Mouse (Mus musculus) fat pad, adult 2 months (tissue): ENCODE data around the gene Lix1l.

Source experiments
- DNase-seq: peaks from one replicate; pipeline ENCODE4 v3.0.0-alpha.2; 2011; ENCODE audit warnings: low read depth, low spot score; ENCODE audit errors: extremely low read depth

Lix1l gene

DNA sequence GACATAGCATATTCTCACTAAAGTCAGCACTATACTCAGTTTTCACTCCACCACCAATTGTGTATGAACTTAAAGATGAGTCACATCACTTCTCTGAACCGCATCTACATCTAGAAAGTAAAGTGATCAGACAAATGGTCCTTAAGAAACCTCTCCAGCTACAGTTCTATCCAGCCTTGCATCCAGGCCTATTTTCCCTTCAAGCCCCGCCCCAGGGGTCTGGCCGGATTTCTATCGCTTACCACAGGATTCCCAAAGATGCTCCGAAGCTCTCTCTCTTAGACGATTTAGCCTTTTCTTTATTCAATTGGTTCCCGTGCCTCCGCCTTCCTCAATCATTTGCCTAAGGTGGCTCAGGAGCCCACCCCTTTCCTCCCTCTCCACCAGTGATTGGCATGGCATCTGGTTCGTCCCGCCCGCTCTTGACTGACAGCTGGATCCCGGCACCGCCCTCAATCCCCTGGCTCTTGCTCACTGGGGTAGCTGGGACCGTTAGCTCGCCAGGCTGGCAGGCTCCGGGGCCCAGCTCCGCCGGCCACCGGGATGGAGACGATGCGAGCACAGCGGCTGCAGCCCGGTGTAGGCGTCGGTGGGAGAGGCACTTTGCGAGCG, at the start of gene Lix1l:
Lix1l (plus strand) TSS at position 511 of the 612 bp plus-strand sequence.
- DNase-seq, result no peak

- DNase-seq, result no peak
Measured at GRCm38 (mm10) chr3:96551203-96551602, 49.7 kb upstream of the Lix1l start.

DNA sequence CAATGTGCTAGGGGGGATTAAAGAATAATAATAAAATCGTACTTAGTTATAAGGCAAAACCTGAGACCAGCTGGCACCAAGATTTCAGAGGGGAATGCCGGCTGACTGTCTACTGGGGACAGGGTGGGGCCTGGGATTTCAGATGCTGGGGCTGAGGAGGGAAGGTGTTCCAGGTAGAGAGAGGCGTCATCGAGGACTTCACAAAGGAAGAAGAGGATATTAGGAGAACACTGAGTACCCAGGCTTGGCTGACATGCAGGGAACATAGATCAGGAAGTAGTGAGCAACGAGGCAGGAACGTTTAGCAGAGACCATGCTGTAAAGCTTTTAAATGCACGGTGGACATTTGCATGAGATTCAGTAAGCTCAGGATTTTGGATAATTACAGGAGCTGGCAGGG, 49.1 kb upstream of the Lix1l start:
- no peak for DNase-seq

DNA sequence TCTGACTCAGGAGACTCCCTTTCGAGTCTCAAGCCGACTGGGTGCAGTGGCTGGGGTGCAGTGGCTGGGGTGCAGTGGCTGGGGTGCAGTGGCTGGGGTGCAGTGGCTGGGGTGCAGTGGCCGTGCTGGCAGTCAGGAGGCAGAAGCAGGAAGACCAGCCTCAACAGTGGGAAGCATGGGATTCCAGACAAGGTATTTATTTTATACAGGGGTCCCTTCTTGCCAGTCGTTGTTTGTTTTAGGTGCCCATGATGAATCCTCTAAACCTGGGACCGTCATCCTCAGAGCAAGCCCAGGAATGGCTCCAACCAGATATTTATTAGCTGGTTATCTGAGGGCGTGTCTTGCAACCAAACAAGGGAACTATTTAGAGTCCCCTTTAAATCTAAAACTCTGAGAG, 47.3 kb upstream of the Lix1l start:
- DNase-seq, result no peak

DNA sequence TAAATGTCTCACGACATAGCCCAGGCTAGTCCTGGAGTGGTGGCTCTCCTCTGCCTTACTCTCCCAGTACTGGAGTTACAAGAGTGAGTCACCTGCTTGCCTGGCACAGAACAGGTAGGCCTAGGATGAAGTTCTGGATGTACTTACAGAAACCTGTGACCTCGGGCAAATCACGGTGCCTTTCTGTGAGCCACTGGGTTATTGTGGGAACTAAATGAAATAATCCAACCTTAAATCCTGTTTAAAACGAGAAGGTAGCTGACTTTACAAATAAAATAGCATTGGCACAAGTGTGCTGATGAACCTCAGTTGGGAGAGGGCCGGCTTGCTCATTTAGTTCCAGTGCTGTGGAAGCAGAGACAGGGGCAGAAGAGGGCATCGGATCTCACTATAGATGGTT, 46.7 kb upstream of the Lix1l start:
- peak; percentile 94 for DNase-seq

GRCm38 (mm10) chr3:96555041-96555596, 45.8 kb upstream of the Lix1l start:
- DNase-seq, result peak; percentile 98

DNA sequence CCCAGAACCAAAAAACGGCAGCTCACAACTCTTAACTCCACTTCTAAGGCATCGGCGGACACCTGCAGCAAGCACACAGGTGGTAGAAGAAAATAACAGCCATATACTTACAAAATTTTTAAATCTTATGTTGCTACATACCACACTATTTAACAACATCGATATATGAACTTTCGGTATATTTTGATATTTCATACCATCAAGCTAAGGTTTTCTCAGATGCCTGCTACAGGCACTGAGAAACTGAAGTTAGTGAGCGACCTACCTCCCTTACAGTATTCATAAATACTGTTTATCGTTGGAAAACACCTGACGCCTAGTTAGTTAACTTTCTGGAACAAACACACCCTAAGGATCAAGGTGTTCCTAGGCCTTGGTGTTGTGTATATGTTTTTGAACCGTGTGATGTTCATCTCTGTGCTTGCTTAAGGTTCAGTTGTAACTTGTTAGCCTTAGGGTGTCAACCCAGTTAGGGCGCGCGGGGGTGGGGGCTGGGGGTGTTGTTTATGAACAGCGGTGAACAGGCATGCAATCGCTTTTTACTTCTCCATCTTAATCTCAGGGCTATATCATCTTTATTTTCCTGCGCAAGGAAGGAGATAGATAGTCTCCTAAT, 44.8 kb upstream of the Lix1l start:
- DNase-seq, result no peak

- DNase-seq, result no peak
Measured at GRCm38 (mm10) chr3:96556651-96557635, 44.0 kb upstream of the Lix1l start.

DNA sequence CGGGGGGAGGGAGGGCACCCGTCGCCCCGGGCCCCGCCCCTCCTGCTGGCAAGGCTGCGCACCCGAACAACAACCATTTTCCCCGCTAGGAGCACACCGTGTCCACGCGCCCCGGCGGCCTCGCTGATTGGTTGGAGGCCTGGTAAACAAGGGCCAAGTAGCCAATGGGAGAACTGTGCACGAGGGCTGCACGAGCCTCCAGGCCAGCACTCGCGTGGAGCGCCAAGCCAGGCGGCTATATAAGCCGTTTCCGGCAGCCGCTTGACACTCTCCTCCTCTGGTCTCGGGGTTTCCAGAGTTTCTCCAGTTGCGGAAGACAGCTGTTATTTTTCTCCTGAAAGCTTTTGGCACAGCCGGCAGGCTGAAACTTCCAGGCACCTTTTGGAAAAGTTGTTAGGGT, 43.3 kb upstream of the Lix1l start, which contains the start of gene Txnip:
Txnip (plus strand) TSS at position 264 of the 400 bp plus-strand sequence.
- peak; percentile 79 for DNase-seq

DNA sequence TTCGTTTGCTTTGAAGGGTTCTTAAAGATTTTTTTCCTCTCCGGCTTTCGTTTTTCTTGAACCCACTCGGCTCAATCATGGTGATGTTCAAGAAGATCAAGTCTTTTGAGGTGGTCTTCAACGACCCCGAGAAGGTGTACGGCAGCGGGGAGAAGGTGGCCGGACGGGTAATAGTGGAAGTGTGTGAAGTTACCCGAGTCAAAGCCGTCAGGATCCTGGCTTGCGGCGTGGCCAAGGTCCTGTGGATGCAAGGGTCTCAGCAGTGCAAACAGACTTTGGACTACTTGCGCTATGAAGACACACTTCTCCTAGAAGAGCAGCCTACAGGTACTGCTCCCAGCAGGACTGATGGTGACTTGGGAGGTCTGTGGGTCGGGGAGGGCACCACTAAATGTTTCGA, 42.8 kb upstream of the Lix1l start:
- no peak for DNase-seq

GRCm38 (mm10) chr3:96558668-96559196, 42.2 kb upstream of the Lix1l start:
- no peak for DNase-seq

GRCm38 (mm10) chr3:96559398-96559910, 41.5 kb upstream of the Lix1l start:
- no peak for DNase-seq

GRCm38 (mm10) chr3:96559911-96560850, 40.8 kb upstream of the Lix1l start:
- no peak for DNase-seq

- DNase-seq, result no peak
Measured at GRCm38 (mm10) chr3:96560881-96561668, 39.9 kb upstream of the Lix1l start.

GRCm38 (mm10) chr3:96561946-96562681, 38.8 kb upstream of the Lix1l start:
- no peak for DNase-seq

DNA sequence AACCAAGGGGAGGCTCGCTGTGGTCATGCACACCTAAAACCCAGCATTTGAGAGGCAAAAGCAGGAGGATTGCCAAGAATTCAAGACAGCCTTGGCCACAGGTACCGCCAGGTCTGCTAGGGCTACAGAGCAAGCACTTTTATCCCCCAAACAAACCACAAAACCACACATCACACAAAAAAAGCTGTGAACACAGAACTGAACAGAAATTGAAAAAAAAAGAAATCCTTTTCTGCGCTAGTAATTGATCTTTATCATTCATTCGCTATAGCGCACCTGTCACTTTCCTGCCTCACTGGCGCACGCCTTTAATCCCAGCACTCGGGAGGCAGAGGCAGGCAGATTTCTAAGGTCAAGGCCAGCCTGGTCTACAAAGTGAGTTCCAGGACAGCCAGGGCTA, 37.7 kb upstream of the Lix1l start:
- no peak for DNase-seq

DNA sequence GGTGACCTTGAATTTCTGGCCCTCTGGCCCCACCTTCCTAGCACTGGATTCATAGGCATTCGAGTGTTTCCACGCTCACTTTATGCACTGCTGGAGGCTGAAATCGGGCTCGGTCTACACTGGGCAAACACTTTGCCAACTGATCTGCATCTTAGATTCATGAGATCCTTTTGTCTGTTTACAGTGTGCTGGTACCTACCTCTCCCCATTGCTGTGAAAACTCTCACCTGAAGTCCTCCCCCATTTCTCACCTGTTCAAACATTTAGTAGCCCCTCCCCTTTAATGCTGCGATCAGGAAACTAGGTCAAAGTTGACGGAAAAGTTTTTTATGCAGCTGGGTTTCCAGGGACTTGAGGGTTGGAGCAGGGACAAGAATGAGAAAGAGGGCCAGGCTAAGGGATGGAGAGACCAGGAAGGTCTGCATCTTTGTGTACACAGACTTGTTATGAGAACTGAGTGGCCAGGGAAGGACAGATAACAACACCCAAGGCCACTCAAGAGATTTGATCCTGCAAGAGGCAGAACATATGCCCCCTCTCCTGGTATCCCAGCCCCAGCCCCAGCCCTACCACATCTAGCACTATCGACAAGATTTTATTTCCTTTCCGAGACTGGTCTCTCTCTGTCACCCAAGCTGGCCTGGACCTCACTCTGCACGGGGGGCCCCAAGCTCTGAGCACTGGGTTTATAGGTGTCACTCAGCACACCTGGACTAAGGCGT, 36.9 kb upstream of the Lix1l start:
- no peak for DNase-seq

DNA sequence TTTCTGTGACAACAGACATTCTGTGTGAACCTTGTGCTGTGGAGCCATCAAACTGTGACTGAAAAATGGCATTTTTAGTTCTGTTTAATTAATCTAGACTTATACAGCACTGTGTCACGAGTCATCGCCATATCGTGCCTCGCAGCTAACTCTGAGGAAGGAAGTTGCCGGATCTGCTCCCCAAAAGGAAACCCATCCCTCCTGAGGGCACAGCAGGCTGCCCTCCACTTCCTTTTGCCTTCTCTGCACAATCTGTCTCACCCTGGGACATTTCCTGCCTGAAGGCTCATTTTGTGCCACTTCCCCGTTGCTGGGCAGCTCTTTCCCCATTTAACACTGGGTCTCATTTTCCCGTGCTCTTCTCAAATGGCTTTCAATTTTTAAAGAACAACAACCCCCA, 36.3 kb upstream of the Lix1l start:
- DNase-seq, result no peak
